Mouse (Mus musculus) erythroblast, embryonic 14.5 days (primary cell): Measurements from ENCODE around the gene Irgm2.
"Not testable (repeated sequence)": the region's sequence is repeated elsewhere in the genome, so short reads cannot be mapped to it uniquely, and the experiment has no call there.

Experiments used
- GATA1 ChIP-seq: IDR thresholded peaks from 2 replicates; pipeline ENCODE4 v1.6.1; 2012; ENCODE audit warnings: low read length, inconsistent platforms, mixed read lengths
- TAL1 ChIP-seq: IDR thresholded peaks from 3 replicates; pipeline ENCODE4 v1.6.1; 2012; ENCODE audit warnings: low read length, inconsistent platforms, mixed read lengths

GRCm38 (mm10) chr11:58224872-58225271 is 25.5 kb downstream of the Irgm2 start:
- TF ChIP-seq GATA1, TAL1: not testable (repeated sequence)
